Mouse (Mus musculus) MN1 (cell line): ENCODE measurements at regions not wholly inside any gene's neighbourhood (a gene's known extent, or its start where the extent isn't known, plus 50 kb on each side); places are given as distances from the start of the nearest gene placed in this dataset.

Source experiments
- DNase-seq: peaks from one replicate; pipeline ENCODE4 v3.0.0-alpha.2; 2016; ENCODE audit warnings: low spot score

GRCm38 (mm10) chr3:52510088-52510765 is 242.1 kb downstream of the Foxo1 start:
- DNase-seq, result no peak

DNA sequence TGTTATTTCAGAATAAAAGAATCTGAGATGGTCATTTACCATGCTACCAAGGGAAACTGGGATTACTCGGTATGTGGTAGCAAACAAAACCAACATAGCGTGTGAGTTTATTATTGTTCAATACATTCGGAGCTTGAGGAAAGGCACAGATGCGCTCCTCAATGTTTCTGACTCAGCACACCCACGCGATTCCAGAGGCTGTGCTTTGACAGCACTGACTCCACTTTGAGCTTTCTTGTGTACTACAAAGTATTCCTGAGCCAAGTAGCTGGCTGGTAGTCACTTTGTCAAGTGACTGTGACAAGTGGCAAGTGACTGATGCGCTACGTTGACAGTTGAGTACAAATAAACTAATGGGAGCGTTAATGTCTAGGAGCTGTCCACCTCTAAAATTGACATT is 235.8 kb downstream of the Foxo1 start:
- DNase-seq, result no peak

GRCm38 (mm10) chr3:52502223-52502622 is 234.1 kb downstream of the Foxo1 start:
- DNase-seq, result no peak

GRCm38 (mm10) chr3:52501614-52502013 is 233.5 kb downstream of the Foxo1 start:
- DNase-seq, result no peak

DNA sequence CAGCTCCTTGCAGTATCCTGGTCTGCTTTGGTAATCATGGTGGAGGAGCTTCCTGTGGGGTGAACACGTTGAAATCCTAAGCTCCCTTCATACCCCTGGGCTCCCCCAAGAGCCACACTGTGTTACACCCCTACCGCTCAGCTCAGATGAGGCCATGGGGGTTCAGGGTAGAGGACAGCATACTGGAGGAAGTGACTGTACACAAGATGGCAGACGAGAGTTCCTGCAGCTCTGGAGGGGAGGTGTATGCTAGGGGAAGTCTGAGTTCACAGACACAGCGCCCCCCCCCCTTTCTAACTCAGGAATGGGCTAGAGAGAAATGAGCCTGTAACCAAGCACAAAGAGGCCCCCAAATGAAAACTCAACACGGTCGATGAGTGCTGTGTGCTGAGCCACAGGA is 231.9 kb downstream of the Foxo1 start:
- no peak for DNase-seq

DNA sequence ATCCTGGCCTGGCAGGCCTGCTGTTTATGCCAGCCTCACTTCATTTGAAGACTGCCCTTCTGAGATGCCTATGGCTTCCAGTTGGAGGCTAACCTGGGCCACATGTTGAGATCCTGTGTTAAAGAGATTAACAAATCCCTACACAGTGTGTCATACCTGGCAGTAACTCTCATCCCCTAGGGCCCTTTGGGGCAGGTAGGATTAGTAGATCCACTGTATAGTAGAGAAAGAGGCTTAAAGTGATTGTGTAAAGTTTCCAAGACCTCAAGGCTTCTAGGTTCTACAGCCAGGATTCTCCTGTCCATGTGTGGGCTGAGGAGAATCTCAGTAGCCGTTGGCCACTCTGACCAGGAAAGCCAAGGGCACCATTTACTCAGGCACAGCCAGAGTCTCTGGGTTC is 231.4 kb downstream of the Foxo1 start:
- no peak for DNase-seq

GRCm38 (mm10) chr3:52498506-52499228 is 230.5 kb downstream of the Foxo1 start:
- no peak for DNase-seq

GRCm38 (mm10) chr3:52496965-52497364 is 228.8 kb downstream of the Foxo1 start:
- DNase-seq, result no peak

GRCm38 (mm10) chr3:52495401-52495800 is 227.3 kb downstream of the Foxo1 start:
- no peak for DNase-seq

GRCm38 (mm10) chr3:52494924-52495323 is 226.8 kb downstream of the Foxo1 start:
- no peak for DNase-seq

DNA sequence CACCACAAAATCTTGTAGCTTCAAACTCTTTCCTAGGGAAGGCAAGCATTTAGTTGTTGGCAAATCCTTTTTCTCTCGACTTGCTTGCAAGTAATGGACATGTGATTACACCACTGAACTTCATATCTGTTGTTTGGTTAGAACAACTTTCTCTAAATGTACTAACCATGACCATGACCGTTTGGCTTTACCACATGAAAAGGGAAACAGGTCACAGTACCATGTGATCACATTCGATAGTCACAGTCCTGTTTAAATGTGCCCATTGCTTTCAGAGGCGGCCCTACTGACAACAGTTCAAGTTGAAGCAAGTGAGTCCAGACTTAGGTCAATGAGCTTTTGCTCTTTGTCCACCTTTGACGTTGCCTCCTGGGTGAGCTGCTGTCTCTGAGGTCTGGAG is 211.1 kb downstream of the Foxo1 start:
- DNase-seq, result no peak

- DNase-seq, result no peak
These were observed 201.8 kb downstream of the Foxo1 start for GRCm38 (mm10) chr3:52469900-52470299.

GRCm38 (mm10) chr3:52469397-52469796 is 201.3 kb downstream of the Foxo1 start:
- no peak for DNase-seq

DNA sequence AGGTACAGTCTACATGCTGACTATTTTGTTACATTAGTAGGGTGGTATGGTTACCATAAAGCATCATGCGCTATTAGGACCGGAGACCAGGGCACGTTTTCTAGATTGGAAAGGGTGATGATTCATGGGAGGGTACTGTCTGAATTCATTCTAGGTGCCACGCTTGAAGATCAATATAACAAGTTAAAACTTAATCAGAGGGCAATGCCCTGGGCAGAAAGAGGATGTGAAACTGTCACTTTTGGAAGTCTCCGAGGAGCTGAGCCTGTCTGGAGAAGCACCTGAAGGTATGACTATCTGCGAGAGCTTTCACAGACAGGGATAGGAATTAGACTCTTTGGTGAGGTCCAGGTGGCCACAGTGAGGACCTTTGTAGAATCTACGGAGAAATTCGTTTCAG is 200.2 kb downstream of the Foxo1 start:
- DNase-seq, result no peak

DNA sequence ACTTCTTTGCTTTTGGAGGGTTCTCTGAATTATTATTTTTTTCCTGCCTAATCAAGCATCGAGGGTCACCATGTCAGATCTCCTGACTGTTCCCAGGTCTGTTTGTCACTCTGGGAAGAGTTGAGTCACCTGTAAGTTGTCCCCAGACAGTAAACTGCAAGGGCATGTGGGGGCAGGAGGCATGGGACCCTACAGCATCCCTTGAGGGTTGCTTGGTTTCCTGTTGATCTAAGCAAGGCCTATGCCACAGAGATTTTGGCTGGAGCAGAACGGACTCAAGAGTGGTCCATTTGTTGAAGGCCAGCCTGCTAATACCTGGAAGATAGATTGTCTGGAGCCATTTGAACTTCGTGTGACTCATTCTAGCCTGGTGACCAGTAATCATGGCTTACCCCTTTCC is 199.7 kb downstream of the Foxo1 start:
- no peak for DNase-seq

- no peak for DNase-seq
These were observed 198.9 kb downstream of the Foxo1 start for GRCm38 (mm10) chr3:52466984-52467565.

DNA sequence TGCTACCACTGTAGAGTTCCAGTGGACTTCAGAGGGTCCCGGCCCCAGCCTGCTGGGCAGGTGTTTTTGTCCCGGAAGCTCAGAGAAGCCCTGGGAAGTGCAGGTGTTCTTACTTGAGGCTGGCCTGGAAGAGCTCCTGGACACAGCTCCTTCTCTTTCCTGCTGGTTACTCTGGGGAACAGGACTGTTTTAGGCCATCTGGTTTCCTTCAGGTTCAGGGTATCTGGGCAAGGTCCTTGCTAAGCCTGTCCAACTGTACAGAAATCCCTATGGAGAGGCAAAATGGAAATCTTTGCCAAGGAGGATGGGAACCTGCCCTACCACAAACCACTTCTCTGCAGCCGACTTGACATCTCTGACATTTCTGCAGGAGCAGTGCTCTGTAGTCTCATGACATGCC is 198.4 kb downstream of the Foxo1 start:
- no peak for DNase-seq

DNA sequence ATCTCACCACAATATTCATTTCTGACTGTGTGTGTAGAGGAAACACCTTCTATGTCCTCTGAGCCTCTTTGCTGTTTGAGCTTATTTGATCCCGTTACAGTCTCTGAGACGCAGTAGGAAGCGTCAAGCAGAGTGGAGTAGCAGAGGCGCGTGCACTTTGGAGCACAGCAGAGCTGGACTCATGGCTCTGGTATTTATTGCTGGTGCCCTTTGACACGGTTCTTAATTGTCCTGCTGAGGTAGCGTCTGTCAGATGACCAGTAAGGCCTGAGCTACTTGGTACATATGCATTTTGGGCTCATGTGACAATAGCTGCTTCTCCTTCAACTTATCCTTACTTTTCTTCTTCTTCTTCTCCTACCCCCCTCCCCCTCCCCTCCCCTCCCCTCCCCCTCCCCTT is 195.8 kb downstream of the Foxo1 start:
- no peak for DNase-seq

DNA sequence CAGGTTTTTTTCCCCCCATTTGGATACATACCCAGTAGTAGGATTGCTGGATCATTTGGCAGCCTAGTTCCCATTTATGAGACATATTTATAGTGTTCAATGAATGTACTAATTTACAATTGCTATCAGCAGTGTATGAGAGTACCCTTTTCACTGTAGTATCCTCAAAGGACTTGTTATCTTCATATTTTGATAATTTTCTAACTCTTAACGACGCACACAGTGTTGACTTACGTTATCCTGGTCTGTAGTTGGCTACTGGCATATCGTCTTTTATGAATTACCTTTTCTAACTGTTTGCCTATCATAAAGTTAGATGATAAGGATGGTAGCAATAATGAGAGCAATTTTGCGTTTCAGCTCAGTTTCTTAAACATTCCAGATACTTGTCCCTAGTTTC is 186.8 kb downstream of the Foxo1 start:
- no peak for DNase-seq

DNA sequence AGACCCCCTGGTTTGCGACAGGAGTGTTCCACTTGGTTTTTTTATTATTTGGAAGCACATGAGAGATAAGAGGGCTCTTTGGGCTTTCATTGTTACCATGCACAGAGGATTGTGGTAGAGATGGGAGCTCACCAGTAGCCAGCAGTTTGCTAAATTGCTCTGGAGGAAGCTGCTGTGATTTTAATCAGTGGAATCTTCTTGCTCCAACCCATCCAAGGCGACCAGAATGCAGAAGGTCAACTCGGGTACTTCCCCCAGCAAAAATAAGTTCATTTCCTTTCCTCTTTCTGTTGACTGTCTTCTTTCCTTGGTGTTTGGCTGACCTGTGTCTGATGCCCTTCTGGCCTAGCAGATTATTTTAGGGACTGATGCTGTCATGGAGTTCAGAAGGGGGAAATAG is 184.9 kb downstream of the Foxo1 start:
- no peak for DNase-seq

DNA sequence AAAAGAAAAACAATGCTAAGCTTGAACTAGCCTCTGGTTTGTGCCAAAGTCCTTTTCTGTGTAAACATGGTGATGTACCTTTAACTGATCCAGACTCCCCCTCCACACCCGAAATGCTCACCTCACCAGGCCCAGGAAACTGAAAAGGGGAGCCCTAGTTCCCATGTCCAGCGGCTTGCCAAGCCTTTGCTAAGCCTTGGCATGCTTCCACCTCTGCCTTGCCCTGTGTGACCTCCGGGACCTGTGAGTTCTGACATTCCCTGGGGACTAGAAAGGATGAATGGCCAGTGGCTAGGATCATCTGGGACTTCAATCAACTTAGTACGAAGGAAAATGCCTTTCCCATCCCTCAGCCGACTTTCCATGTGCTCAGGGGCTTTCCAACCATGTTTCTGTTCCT is 184.2 kb downstream of the Foxo1 start:
- DNase-seq, result no peak

GRCm38 (mm10) chr3:52446991-52447390 is 178.9 kb downstream of the Foxo1 start:
- no peak for DNase-seq

GRCm38 (mm10) chr3:52446500-52446899 is 178.4 kb downstream of the Foxo1 start:
- no peak for DNase-seq
